Mouse (Mus musculus) gastrocnemius, adult 8-10 months (tissue): ENCODE measurements around the gene Med21. TPM values are rescaled to one million over a fixed set of nuclear protein-coding genes. Genes with fewer than 3 reads are reported as not detected.

Experiments used
- DNase-seq, 2 experiments: peaks; one replicate each; pipeline ENCODE4 v3.0.0; 2022; ENCODE audit warnings: low spot score in 2 of 2
- total RNA-seq, 4 experiments: library from RNA; stranded (reverse); gene quantifications; 2 replicates each; pipeline ENCODE4 v1.2.4; 2022

Med21 gene
- total RNA-seq: 10 to 100 TPM; 33.9 to 40.1 (median 35.6) TPM

DNA sequence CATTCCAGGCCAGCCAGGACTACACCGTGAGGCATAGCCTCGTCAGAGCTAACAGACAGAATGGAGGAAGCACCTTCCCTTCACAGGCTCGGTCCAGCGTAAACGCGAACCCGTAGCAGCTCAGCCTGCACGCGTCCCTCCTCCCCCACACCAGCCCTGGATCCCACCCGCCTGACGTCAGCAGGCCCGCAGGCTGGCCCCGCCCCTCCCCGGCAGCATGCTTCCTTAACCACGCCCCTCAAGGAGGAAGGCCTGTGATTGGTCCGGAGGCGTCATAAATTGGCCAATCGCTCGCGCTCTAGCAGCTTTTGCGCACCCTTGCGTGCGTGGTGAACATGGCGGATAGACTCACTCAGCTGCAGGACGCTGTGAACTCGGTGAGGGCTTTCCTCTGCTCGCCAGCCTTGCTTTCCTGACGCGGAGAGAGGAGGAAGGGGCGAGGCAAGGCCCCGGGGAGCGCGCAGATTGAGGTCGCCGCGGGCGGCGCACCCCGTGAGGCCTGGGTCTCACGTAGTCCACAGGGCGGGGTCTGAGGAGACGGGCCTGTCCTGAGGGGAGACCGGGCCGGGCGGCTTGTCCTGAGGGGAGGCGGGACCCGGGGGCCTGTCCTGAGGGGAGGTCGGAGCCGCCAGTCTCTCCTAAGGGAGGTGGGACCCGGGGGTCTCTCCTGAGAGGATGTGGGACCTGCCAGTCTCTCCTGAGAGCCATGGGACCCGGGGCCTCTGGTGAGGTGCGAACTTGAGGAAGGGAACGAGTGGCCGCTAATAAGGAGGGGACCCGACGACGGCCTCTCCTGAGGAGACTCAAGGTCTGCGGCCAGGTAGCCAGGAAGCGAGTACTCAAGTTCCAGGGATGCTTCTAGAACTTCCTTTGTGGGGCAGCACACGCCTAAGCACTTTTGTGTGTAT lies at the start of gene Med21, which contains the start of gene Tm7sf3:
Gene Med21, plus strand, starts transcription at position 272 of the 908 bp plus-strand sequence.
Gene Tm7sf3, minus strand, starts transcription at position 549 of the 908 bp plus-strand sequence.
- peak; percentile 95 to 96 for DNase-seq

DNA sequence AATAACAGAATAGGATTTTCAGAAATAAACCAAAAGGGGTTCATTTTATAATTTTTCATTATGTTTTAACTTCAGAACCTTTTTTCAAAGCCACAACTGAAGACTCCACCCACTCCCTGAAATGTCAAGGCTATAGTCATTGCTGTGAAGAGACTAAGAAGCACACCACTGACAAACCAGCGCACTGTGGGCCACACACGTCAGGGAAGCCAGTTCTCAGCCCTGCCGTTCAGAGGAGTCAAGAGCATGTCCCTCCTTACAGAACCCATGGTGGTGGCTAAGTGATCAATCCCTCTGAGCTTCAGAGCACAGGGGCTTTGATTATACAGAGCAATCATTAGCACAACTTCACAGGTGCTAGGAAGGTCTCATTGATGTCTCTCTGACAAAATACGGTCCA lies 39.7 kb upstream of the Med21 start:
- DNase-seq: no peak

- no peak for DNase-seq
Observed at GRCm38 (mm10) chr6:146603651-146604050, 38.7 kb upstream of the Med21 start.

DNA sequence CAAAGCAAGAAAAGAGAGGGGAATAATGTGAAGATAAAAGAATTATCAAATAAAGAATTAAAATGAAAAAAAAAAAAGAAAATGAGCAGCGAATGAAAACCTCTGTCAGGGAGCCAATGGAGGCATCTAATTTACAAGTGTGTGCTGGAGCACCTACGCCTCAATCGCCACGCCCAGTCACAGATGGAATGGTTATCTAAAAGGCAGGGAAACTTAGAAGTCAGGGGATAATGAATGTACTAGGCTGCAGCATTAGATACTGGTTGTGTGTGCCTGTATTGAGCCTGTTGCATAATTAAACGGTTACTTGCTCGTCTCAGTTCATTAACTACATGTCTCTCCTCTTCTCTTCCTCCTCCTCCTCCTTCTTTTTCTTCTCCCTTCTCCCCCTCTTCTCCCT lies 31.0 kb upstream of the Med21 start:
- no peak for DNase-seq

DNA sequence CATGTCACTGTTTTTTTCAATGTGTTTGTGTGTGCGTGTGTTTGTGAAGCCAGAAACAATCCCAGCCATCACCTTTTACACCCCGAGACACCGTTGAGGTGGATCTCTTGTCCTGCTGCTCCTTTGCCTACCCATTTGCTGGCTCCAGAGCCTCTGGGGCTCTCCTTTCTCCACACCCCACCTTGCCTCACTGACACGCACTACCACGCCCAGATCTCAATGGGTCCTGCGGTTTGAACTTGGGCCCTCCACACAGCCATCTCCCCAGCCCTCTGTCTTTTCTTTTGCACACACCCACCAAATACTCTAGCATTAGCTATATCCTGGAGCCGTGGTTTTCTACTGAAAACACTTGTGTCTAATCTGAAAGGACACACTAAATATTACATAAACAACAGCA lies 30.4 kb upstream of the Med21 start:
- DNase-seq: no peak

DNA sequence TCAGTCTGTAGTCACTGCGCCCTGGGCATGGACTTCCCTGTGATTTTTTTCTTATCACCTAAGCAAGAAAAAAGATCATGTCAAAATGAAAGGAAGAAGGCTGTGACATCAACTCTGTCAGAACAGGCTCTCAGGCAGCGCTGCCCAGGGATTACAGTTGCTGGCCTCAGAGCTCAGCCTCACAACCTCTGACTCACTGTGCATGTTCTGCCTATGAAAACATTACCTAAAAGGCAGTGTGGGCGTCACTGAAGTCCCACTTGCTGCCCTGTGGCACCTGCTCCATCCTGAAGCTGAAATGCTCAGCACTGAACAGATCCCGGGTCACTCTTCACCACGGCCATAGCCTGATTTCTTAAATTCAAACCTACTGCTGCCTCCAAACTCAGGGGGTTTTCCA lies 29.6 kb upstream of the Med21 start:
- DNase-seq: no peak

GRCm38 (mm10) chr6:146613907-146614306 lies 28.4 kb upstream of the Med21 start:
- DNase-seq: no peak

DNA sequence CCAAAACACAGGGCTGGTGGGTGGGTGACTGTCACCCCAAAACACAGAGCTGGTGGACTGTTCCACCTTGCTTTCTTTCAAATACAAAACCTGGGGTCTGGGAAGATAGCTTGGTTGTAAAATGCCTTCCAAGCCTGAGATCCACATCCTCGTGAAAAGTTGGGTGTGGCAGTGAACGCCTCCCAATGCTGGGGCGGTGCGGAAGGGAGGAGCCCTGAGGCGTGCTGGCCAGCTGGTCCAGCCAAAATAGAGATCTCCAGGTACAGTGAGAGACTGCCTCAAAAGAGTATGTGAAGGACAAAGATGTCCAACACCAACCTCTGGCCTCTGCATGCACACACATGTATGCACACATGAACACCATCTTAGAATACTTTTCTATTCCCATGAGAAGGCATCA lies 27.8 kb upstream of the Med21 start:
- no peak for DNase-seq

GRCm38 (mm10) chr6:146615891-146616290 lies 26.5 kb upstream of the Med21 start:
- no peak for DNase-seq

- no peak for DNase-seq
Observed at GRCm38 (mm10) chr6:146616670-146617069, 25.7 kb upstream of the Med21 start.

GRCm38 (mm10) chr6:146628123-146628522 lies 14.2 kb upstream of the Med21 start:
- no peak for DNase-seq

GRCm38 (mm10) chr6:146629781-146630756 lies 12.3 kb upstream of the Med21 start:
- no peak for DNase-seq

GRCm38 (mm10) chr6:146630961-146631360 lies 11.4 kb upstream of the Med21 start:
- DNase-seq: no peak

DNA sequence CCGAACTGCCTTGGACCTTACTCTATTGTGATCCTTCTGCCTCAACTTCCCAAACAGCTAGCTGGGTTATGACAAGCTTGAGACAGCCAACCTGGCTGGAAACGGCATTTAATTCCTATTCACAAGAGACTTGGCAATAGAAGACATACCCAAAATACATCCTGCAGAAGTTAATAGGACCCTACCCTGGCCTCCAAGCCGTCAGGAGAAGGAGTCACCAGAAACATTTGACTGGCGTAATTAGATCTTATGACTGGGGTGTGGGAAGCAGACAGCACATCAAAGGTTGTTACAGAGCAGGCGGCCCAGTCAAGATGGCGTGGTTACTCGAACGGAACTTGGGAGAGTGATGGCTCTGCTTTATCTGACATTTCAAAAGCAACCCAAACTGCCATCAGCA lies 10.5 kb upstream of the Med21 start:
- no peak for DNase-seq

DNA sequence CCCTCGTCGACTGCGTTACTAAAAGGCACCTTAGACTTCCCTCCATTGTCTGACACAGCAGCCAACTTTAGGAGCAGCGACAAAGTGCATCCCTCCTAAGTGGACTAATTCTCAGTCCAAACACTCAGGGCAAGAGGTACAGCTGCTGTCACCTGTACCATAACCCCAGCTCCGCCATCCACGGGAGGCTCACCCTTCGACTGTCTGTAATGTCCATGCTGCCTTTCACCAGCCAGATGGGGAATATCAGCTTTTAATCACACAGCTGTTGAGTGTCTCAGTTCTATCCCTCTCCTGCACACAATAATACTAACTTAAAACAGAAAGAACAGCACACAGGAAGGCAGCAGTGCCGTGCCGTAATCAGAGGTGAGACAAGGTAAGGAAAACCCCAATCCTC lies 9.9 kb upstream of the Med21 start:
- no peak for DNase-seq

DNA sequence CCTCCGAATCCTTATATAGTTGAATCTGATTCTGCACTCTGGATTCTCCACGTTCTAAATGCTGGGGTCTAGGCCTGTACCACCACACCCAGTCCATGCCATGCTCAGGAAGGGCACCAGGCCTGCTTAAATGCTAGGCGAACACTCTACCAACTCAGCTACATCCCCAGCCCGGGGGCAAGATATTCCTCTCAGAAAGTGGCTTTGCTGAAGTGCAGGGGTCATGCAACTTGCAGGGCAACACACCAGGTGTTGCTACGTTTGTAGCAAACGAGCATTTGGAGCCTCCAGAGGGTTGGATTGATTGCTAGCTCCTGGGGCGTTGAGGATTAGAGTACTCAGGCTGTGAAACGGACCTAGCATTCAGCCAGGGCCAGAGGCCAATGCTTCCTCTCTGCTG lies 9.2 kb upstream of the Med21 start:
- no peak for DNase-seq

GRCm38 (mm10) chr6:146633629-146634014 lies 8.7 kb upstream of the Med21 start:
- no peak for DNase-seq

DNA sequence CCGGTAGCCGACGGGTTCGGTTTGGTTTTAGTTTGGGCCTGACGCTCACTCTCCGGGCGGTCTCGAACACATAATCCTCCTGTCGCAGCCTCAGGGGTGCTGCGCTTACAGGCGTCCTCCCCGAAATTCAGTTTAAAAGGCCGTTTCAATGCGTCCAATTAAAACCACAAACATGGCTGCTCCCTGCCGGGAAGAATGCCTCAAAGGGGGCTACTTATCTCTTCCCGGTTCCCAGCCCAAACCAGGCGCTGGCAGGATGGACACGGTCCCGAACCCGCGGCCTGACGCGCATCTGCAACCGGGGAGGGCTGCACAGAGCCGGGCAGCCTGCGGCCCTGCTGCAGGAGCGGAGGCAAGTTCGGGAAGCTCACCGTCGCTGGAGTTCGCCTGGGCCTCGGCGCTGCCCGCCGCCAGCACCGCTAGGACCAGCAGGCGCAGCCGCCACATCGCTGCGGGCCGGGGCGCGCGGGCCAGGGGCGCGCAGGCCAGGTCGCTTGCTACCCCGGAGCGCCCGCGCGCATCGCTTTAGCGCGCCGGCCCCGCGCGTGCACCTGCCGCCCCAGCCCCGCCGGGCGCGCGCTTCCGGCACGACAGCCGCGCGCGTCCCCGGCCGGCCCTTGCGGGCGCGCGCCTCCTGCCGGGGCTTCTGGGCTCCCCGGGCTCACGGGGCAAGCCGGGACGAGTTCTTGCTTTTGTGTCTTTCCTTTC lies 8.2 kb upstream of the Med21 start:
- peak; percentile 59 to 78 for DNase-seq

GRCm38 (mm10) chr6:146634759-146635606 lies 7.4 kb upstream of the Med21 start:
- no peak for DNase-seq

- no peak for DNase-seq
Observed at GRCm38 (mm10) chr6:146636482-146636881, 5.9 kb upstream of the Med21 start.
